Mouse (Mus musculus) kidney, adult 2 months (tissue): ENCODE measurements around the gene Ppm1h. TPM values are rescaled to one million over a fixed set of nuclear protein-coding genes. Genes with fewer than 3 reads are reported as not detected.

ENCODE experiments used
- DNase-seq: peaks from one replicate; pipeline ENCODE4 v3.0.0; 2021
- H3K27ac ChIP-seq: fragments of 200-500 bp; 2 replicates; pipeline ENCODE4 v1.5.1; 2012; ENCODE audit warnings: low read depth, low read length, control low read depth, inconsistent platforms; ENCODE audit not compliant: insufficient read depth
- H3K27me3 ChIP-seq: fragments of 200-500 bp; replicated peaks from 2 replicates; pipeline ENCODE4 v1.6.1; 2012; ENCODE audit warnings: mild to moderate bottlenecking, moderate library complexity, low read length, inconsistent platforms; ENCODE audit not compliant: control insufficient read depth, insufficient read depth
- H3K36me3 ChIP-seq: fragments of 200-500 bp; 2 replicates; pipeline ENCODE4 v1.6.1; 2012; ENCODE audit warnings: mild to moderate bottlenecking, moderate library complexity, low read length, inconsistent platforms; ENCODE audit not compliant: control insufficient read depth, insufficient read depth
- H3K4me1 ChIP-seq: fragments of 200-500 bp; 2 replicates; pipeline ENCODE4 v1.6.1; 2011; ENCODE audit warnings: low read length; ENCODE audit not compliant: control insufficient read depth, insufficient read depth
- H3K4me3 ChIP-seq: fragments of 200-500 bp; 2 replicates; pipeline ENCODE4 v1.5.1; 2011; ENCODE audit warnings: mild to moderate bottlenecking, low read depth, low read length, control low read depth; ENCODE audit not compliant: insufficient read depth
- CTCF ChIP-seq: fragments of 200-500 bp; conservative IDR thresholded peaks from 2 replicates; pipeline ENCODE4 v1.5.1; 2011; ENCODE audit warnings: low read depth, mild to moderate bottlenecking, control low read depth, low read length, moderate library complexity, mixed read lengths; ENCODE audit not compliant: insufficient read depth, insufficient read length
- POLR2A ChIP-seq: fragments of 200-500 bp; IDR thresholded peaks from one replicate; pipeline ENCODE4 v1.6.1; 2011; ENCODE audit warnings: low read depth, low read length, control low read depth
- WGBS: fragments of 180-500 bp; shearing (Covaris S2); methylation state at CpG from one replicate; pipeline ENCODE4 v1.1.7; 2018; 5-methylcytosine and 5-hydroxymethylcytosine counted together
- polyA plus RNA-seq: library from polyadenylated mRNA; depleted of rRNA; stranded (reverse); fragments of >200 nt; gene quantifications from 2 replicates; pipeline ENCODE4 v1.2.3, GENCODE M21; 2012

Gene Ppm1h
- polyA plus RNA-seq, 1 experiment = 27.1 TPM

DNA sequence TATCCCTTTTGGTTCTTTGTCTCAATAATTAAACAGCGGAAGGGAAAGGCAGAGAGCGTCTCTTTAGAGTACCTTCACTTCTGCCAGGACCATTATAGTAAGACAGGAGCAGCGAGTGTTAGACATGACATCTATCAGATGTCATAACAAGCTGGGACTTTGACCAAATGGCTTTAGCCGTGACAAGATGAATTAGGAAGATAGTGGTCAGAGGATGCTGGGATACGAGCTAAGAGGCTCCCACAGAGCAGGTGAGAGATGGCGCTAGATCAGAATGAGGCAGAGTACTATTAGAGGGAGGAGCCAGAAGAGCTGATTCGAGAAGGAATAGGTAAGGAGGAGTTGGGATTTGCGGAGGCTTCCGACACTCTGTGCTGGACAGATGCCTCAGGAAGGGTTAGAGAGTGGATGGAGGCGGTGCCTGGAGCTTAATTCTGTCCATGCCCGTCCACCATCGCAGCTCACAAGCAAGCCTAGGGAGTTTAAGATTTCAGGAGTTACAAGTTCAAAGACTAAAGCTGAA lies 111.1 kb downstream of the Ppm1h start:
- WGBS = 70% methylated on average over 12 of the region's 12 CpGs
- DNase-seq = no peak
- no peak for TF ChIP-seq POLR2A
- TF ChIP-seq CTCF = no peak
- Histone ChIP-seq H3K36me3 (no peaks in the 10 kb centered on the region), H3K27ac (no peak overlapping the region), H3K4me3 (no peak overlapping the region), H3K27me3 (no peaks in the 10 kb centered on the region), H3K4me1 (0 out of 2 replicates have a peak, but pooled peaks cover 2% of the 10 kb centered on the region)

DNA sequence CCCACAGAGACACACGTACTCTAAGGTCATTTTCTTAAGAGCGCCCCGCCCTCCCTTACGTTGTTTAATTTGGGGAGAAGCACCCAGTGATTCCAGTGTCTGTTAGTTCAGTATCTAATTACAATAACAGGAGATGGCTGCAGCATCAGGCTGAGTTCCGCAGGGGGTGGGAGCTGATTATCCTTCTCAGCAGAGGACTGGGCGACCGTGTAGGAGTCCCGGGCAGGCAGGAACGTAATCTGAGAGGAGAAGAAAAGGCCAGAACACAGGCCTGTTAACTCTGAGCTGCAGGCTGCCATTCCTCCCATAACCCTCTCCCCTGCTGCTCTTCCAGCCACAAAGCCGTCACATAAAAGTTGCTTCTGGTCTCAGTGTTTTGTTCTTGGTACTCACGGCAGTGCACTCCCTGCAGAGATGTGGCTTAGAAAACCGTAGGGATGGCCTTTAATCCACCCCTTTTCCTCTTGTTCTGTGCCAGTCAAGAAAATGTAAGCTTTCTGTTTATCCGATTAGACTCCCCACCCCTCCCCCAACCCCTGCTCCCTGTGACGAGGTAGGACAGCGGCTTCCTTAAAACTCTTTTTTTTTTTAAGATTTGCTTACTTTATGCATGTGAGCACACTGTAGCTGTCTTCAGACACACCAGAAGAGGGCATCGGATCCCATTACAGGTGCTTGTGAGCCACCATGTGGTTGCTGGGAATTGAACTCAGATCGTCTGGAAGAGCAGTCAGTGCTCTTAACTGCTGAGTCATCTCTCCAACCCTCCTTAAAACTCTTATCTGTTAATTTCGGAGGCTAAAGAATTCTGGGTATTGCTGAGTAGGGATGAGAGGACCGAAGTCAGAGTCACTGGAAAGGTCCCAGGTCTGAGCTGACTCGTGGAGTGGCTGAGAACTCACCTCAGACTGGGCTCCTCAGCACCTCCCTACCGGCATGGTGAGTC lies 113.7 kb downstream of the Ppm1h start:
- 0 out of 2 replicates have a peak, but pooled peaks cover 2% of the 10 kb centered on the region for H3K4me1 ChIP-seq
- H3K27ac ChIP-seq = no peak overlapping the region
- H3K4me3 ChIP-seq = no peak overlapping the region
- DNase-seq = no peak
- no peaks in the 10 kb centered on the region for H3K27me3 ChIP-seq
- WGBS = 52% methylated on average over 21 of the region's 21 CpGs
- no peaks in the 10 kb centered on the region for H3K36me3 ChIP-seq
- TF ChIP-seq CTCF = no peak
- TF ChIP-seq POLR2A = no peak

DNA sequence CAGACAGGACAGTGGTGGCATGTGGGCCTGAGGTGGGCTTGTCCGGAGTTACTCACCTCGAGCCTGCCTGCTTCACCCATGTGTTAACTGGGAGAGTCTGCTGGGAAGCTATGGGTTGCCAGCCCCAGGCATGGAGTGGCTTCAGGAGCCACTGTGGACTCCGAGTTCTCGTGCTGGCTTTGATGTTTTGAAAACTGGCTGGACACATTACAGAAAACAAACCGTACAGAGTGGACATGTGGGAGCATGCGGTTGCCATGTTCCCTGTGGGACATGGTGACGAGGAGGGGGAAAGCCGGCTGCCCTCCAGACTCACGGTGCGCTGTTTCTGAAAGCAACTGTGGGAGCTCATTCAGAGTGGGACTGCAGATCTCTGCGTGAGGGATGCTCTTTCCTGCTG lies 114.6 kb downstream of the Ppm1h start:
- no peaks in the 10 kb centered on the region for H3K27me3 ChIP-seq
- DNase-seq = no peak
- H3K4me3 ChIP-seq = no peak overlapping the region
- 77% methylated on average over 11 of the region's 11 CpGs for WGBS
- TF ChIP-seq CTCF (no peak), POLR2A (no peak)
- H3K27ac ChIP-seq = no peak overlapping the region
- no peaks in the 10 kb centered on the region for H3K36me3 ChIP-seq
- peaks cover 2% of the 10 kb centered on the region; the same call in 1 of the 2 replicates for H3K4me1 ChIP-seq

DNA sequence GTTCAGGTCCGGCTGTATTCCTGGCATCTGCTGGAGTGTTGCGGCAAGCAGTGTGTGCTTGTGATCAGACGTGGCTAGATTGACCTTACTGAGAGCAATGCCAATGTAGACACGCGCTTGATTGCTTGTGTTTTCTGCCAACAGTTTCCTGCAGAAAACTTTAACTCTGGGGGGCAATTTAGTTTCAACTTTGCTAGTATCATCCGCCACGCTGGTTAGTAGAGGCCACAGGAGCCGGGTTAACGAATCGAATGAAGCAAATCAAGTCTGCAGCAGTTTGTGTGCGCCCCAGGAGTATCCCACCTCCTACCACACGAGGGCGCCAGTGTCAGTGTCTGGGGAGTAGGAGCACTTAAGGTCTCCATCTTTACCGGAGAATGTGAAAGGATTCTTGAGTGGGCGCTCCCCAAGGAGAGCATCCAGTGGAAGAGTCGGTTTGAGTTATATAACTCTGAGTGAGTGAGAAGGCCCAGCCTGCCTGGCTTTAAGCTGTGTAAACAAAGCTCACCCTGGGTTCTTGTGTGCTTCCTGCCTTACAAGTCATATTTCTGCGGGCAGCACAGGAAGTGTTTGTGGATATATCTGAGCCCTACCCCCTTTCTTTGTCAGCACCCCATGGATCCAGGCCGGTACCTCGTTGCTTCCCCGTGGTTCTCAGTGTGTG lies 115.8 kb downstream of the Ppm1h start:
- 30% methylated on average over 20 of the region's 20 CpGs for WGBS
- H3K27me3 ChIP-seq = no peaks in the 10 kb centered on the region
- peak; percentile 73 for DNase-seq
- H3K27ac ChIP-seq = peak overlapping the region; percentile 88
- H3K36me3 ChIP-seq = no peaks in the 10 kb centered on the region
- TF ChIP-seq POLR2A (no peak), CTCF (peak; percentile 77)
- peak overlapping the region; percentile 52 for H3K4me3 ChIP-seq
- H3K4me1 ChIP-seq = peaks cover 2% of the 10 kb centered on the region; the same call in 1 of the 2 replicates

DNA sequence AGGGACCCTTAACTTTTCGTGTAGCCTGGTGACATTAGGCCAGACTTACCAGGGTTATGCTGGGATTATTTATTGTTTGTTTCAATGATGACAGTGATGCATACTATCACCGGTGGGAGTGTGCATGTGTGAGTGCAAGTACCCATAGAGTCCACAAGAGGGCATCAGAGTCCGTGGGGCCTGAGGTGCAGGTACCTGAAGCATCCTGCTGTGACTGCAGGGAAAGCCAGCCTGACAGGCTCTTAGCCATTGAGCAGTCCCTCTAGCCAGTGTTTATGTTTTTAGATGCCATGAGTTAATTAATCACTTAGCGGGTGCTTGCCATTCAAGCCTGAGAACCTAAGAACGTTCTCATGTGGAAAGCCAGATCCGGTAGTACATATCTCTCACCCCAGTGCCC lies 119.4 kb downstream of the Ppm1h start:
- peak; percentile 45 for DNase-seq
- H3K27ac ChIP-seq = no peak overlapping the region
- no peak overlapping the region for H3K4me3 ChIP-seq
- no peaks in the 10 kb centered on the region; the same call in 1 of the 2 replicates for H3K4me1 ChIP-seq
- WGBS = 61% methylated on average over 6 of the region's 6 CpGs
- no peaks in the 10 kb centered on the region for H3K36me3 ChIP-seq
- TF ChIP-seq POLR2A (no peak), CTCF (peak; percentile 58; the same call in 1 of the 2 replicates)
- no peaks in the 10 kb centered on the region for H3K27me3 ChIP-seq

DNA sequence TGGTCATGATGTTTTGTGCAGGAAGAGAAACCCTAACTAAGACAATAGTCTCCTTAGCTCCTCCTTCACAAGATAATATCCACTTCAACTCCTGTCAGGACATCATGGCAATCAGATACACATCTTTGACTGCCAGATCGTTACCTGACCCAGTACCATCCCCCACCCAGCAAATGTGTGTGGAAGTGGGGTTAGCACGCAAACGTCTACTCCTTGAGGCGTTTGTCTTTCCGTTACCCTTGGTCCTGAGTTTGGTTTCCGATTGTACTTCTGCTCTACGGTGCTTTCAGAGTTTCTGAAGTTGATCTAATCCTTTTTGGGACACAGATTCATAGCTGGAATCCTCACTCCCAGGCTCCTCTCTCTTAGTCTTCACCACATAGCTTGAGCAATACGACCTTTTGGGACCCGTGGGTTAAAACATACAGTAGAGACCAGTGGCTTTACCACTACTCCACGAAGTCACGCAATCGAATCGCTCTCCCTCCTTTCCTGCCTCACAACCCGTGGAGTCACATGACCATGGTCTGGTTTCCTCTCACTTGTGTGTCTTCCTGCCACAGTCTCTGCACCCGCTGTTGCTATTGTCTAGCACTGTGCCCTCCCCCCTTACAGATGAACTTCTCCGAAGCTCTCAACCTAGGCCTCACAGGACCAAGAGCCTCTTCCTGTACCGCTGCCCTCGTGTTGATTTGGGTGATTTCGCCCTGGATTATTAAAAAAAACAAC lies 121.6 kb downstream of the Ppm1h start:
- H3K27ac ChIP-seq = no peak overlapping the region; the same call in 1 of the 2 replicates
- no peaks in the 10 kb centered on the region; the same call in 1 of the 2 replicates for H3K4me1 ChIP-seq
- no peaks in the 10 kb centered on the region for H3K36me3 ChIP-seq
- WGBS = 73% methylated on average over 19 of the region's 19 CpGs
- H3K27me3 ChIP-seq = no peaks in the 10 kb centered on the region
- peak; percentile 34 for DNase-seq
- TF ChIP-seq POLR2A = no peak
- no peak for TF ChIP-seq CTCF
- no peak overlapping the region for H3K4me3 ChIP-seq
